Mouse (Mus musculus): ENCODE results near the gene Calcoco1.

Calcoco1 gene

GRCm38 (mm10) chr15:102737092-102737491 lies 15.1 kb upstream of the Calcoco1 start:
- DNase-seq (ENCODE audit: low spot score) = no peak

DNA sequence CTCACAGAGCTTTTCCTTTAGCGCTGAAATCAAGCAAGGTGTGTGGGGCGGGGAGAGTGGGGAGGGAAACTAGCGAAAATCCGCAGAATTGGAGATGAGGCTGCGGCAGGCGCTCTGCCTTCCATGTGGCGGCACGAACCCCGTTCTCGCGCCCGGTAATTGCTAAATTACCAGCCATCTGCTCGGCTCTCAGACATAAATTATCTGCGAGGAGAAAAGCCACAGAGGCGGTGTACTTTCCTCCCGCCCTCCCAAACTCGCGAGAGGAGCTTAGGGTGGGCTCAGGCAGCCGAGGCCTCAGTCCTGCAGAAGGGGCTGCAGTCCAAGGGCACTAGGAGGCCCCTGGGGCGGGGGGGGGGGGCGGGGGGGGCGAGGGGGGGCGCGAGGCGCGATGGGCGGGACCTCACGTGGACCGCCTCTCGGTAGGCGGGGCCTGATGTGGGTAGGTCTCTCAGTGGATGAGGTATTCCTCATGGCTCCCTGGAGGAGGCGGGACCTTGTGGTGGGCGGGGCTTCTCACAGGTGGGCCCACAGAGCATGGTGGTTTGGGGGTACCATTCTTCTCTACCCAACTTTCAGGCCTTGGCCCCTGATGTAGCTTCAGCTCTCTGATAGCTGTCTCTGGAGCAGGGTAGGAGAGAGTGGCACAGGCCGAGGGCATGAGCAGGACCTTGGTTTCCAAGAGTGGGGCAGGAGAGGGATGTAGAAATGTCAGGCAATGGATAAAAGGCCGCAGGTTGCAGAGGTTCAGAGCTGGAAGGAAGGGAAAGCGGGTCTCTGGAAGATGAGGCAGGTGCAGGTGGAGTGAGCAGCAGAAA lies 14.4 kb upstream of the Calcoco1 start:
- DNase-seq (ENCODE audit: low spot score) = peak; percentile 88

DNA sequence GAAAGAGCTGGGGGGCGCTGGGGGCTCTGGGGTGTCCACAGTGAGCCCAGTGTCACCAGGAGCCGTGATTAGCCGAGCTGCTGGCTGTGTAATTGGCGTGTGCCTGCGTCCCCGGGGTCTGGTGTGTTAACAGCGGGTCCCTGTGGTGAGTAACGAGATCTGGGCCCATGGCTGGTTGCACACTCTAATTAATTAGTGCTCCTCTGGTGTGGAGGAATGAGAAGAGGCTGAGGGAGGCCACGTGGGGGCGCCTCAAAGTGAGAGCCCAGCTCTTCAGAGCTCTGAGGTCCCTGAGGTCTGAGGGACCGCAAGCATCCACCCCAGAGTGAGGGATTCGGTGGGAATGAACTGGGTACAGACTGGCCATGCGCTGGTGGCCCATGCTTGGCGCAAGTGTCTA lies 13.1 kb upstream of the Calcoco1 start:
- DNase-seq (ENCODE audit: low spot score) = peak; percentile 68

- DNase-seq (ENCODE audit: low spot score) = no peak
Measured at GRCm38 (mm10) chr15:102733759-102734531, 12.0 kb upstream of the Calcoco1 start.

GRCm38 (mm10) chr15:102733233-102733632 lies 11.3 kb upstream of the Calcoco1 start:
- DNase-seq (ENCODE audit: low spot score) = peak; percentile 81

- DNase-seq (ENCODE audit: low spot score) = no peak
Measured at GRCm38 (mm10) chr15:102732406-102732805, 10.4 kb upstream of the Calcoco1 start.

DNA sequence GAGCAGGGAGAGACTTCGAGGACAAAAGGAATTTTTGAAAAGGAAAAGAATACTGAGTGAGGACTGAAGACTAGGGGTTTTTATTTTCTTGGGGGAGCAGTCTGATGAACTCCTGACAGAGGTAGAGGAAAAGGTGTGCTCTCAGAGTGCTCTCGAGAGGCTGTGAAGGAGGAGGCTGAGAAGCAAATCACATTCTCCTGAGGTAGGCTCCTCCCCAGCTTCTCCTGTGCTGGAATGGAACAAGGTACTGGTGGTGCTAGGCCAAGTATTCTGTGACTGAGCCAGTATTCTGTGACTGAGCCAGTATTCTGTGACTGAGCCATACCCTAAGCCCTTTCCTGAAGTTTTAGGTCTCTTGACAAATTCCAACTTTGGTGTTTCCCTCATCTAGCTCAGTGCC lies 6.0 kb upstream of the Calcoco1 start:
- no peak for DNase-seq (ENCODE audit: low spot score)

GRCm38 (mm10) chr15:102723358-102724135 lies 1.6 kb upstream of the Calcoco1 start:
- DNase-seq (ENCODE audit: low spot score) = no peak

GRCm38 (mm10) chr15:102722500-102722931 lies 538 bp upstream of the Calcoco1 start:
- DNase-seq (ENCODE audit: low spot score) = no peak

DNA sequence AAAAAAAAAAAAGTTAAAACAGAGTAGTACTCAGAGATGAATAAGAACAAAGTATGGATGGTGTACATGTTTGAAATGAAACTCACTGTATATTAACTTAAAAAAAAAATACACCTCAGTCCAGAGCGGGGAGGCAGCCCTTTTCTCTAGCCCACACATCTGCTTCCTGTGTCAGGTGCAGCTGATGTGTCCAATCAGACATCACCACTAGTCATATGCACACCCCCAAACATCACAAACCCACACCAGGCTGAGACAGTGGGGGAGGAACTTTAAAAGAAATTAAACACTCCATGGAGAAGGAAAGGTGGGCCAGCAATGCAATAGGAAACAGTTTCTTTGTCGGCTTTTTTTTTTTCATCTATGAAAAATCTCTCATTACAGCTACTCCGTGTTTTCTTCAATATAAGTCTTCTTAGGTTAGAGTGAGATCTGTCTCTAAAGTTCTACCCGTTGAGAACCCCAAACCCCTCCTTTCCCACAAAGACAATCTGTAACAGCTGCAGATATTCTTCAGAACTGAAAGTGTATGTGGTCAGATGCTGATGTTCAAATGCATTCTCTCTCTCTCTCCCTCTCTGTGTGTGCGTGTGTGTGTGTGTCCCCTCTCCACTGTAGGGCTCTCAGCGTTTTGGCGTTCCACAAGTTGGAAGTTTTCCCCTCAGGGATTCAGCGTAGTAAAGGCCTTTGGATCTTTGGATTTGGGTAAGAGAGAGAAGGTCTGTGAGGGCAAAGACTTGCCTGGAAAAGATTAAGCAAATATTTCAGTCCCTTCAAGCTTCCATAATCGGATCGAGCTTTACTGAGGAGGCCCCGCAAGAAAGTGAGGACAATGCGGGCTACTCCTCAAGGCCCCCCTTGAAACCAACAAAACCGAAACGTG lies 721 bp downstream of the Calcoco1 start:
- DNase-seq (ENCODE audit: low spot score) = no peak

- DNase-seq (ENCODE audit: low spot score) = peak; percentile 80
Measured at GRCm38 (mm10) chr15:102716132-102716531, 5.8 kb downstream of the Calcoco1 start.

DNA sequence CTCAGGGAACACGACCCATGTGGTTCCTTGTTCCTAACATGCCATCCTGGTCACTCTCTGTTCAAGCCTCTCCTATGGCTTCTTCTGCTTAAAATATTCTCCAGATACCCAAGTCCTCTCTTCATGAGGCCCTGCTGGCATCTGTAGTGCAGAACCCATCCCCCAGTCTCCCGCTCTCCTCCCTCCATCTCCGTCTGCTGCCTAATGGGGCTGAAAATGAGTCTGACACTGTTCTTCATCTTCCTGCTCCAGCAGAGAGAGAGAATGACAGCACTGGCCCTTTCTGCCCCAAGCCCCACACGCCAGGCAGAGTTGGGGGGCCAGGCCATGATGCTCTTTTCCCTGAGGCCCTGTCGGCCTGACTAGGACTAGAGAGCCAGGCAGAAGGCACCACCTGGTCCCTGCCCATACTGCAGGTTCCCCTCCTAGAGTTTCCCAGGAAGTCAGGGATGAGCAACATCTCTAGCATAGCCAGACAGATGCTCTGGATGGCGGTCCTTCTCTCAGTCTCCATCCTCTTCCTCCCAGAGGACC lies 14.2 kb downstream of the Calcoco1 start:
- no peak for DNase-seq (ENCODE audit: low spot score)

GRCm38 (mm10) chr15:102705923-102706503 lies 16.0 kb downstream of the Calcoco1 start:
- no peak for DNase-seq (ENCODE audit: low spot score)

GRCm38 (mm10) chr15:102705226-102705894 lies 16.6 kb downstream of the Calcoco1 start:
- DNase-seq (ENCODE audit: low spot score) = no peak

DNA sequence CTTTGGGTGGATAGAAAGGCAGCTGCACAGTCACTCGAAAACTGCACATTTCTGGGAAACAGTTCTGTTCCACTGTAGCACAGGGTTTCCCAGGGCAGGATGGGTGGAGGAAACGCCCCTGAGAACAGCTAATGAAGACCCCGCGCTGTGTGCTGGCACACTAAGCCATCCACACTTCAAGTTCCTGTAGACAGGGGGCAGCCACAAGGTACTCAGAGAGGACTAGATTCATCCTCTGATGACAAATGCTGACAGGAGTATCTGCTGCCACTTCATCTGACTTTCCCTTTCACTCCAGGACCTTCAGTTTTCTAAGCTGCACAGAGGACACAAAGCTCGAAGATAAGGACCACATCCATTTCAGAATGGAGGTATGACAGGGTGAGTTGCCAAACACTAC lies 17.2 kb downstream of the Calcoco1 start:
- no peak for DNase-seq (ENCODE audit: low spot score)

DNA sequence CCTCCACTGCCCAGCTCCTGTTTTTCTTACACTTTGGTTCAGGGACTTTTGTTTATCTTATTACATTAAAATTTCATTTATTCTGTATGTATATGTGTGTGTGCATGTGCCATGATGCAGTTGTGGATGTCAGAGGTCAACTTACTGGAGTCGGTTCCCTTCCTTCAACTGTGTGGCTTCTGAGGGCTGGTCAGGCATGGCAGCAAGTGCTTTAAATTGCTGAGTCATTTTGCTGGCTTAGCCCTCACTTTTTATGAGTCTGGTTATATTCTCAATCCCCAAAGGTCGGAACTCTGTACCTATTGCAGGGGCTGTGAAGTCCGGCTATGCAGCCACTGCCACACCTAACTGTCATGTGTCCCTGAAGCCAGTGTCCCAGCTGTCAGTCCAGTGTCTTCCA lies 19.0 kb downstream of the Calcoco1 start:
- no peak for DNase-seq (ENCODE audit: low spot score)

DNA sequence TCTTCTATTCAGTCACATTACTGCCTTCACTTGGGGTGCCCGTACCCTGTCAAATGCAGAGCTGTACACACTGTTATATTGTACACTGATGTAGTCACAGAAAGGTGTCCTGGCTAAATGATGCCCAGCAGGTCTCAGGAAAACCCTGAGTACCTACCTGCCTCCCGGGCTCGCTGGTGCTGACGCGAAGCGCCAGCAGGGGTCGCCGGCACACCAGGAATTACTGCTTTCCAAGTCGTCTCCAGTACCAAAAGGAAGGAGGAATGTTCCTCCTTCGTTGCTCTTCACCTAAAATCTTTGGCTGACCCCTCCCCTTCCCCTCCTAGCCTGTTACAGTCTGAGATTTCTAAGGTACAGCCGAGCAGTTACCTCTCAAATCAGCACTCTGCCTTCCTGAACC lies 23.8 kb downstream of the Calcoco1 start:
- DNase-seq (ENCODE audit: low spot score) = peak; percentile 81

- no peak for DNase-seq (ENCODE audit: low spot score)
Measured at GRCm38 (mm10) chr15:102696899-102697298, 25.1 kb downstream of the Calcoco1 start.

- DNase-seq (ENCODE audit: low spot score) = peak; percentile 94
Measured at GRCm38 (mm10) chr15:102693600-102693999, 28.4 kb downstream of the Calcoco1 start.

DNA sequence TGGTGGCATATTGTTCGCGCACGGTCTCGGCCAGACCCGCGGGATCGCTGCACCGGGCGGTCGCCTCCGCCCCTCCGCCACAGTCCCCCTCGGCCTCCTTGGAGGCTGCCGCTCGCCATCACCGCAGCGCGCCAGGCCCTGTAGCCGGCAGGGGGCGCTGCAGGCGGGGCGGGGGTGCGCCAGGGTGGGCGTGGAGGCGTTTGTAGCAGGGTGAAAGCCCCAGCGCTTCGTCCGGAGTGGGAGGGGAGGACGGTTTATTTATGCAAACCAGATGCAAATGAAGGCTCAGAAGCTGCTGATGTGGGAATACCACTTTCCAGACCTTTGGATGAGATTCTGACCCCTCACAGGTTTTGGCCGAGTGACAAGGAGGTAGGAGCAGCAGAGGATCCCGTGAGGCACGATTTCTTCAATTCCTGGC lies 29.0 kb downstream of the Calcoco1 start:
- peak; percentile 96 for DNase-seq (ENCODE audit: low spot score)
